Mouse (Mus musculus) frontal cortex, postnatal 10 days (tissue): ENCODE data around the gene Rhbdf2.
"Not testable (repeated sequence)": the region's sequence is repeated elsewhere in the genome, so short reads cannot be mapped to it uniquely, and the experiment has no call there.

ENCODE experiments used
- DNase-seq, 2 experiments: peaks; one replicate each; pipeline ENCODE4 v3.0.0; 2022; ENCODE audit warnings: low spot score in 2 of 2, mixed read lengths in 1 of 2

Rhbdf2 gene

GRCm38 (mm10) chr11:116618666-116619065 lies 8.2 kb downstream of the Rhbdf2 start:
- DNase-seq = no peak

- DNase-seq = no peak
Observed at GRCm38 (mm10) chr11:116617641-116618040, 9.2 kb downstream of the Rhbdf2 start.

GRCm38 (mm10) chr11:116616438-116617118 lies 10.2 kb downstream of the Rhbdf2 start:
- DNase-seq = no peak

- no peak for DNase-seq
Observed at GRCm38 (mm10) chr11:116615735-116616437, 10.9 kb downstream of the Rhbdf2 start.

GRCm38 (mm10) chr11:116613234-116613633 lies 13.6 kb downstream of the Rhbdf2 start:
- no peak for DNase-seq

- DNase-seq = no peak
Observed at GRCm38 (mm10) chr11:116612554-116612953, 14.3 kb downstream of the Rhbdf2 start.

- DNase-seq = no peak
Observed at GRCm38 (mm10) chr11:116611883-116612282, 14.9 kb downstream of the Rhbdf2 start.

GRCm38 (mm10) chr11:116611168-116611567 lies 15.7 kb downstream of the Rhbdf2 start:
- not testable (repeated sequence) for DNase-seq

- no peak for DNase-seq
Observed at GRCm38 (mm10) chr11:116609965-116610630, 16.7 kb downstream of the Rhbdf2 start.

GRCm38 (mm10) chr11:116607717-116608116 lies 19.1 kb downstream of the Rhbdf2 start:
- DNase-seq = no peak

GRCm38 (mm10) chr11:116604097-116604496 lies 22.7 kb downstream of the Rhbdf2 start:
- DNase-seq = no peak

- no peak for DNase-seq
Observed at GRCm38 (mm10) chr11:116603339-116603738, 23.5 kb downstream of the Rhbdf2 start.

- DNase-seq = no peak
Observed at GRCm38 (mm10) chr11:116602043-116602442, 24.8 kb downstream of the Rhbdf2 start.

- DNase-seq = no peak
Observed at GRCm38 (mm10) chr11:116601166-116601565, 25.7 kb downstream of the Rhbdf2 start.

GRCm38 (mm10) chr11:116599230-116599629 lies 27.6 kb downstream of the Rhbdf2 start:
- no peak for DNase-seq

- no peak for DNase-seq
Observed at GRCm38 (mm10) chr11:116598193-116598592, 28.6 kb downstream of the Rhbdf2 start.

- DNase-seq = no peak
Observed at GRCm38 (mm10) chr11:116596766-116597165, 30.1 kb downstream of the Rhbdf2 start.

GRCm38 (mm10) chr11:116593345-116593744 lies 33.5 kb downstream of the Rhbdf2 start:
- DNase-seq = no peak

- DNase-seq = peak; percentile 86 to 90
Observed at GRCm38 (mm10) chr11:116592428-116592827, 34.4 kb downstream of the Rhbdf2 start.

- no peak for DNase-seq
Observed at GRCm38 (mm10) chr11:116591621-116592020, 35.2 kb downstream of the Rhbdf2 start.

GRCm38 (mm10) chr11:116589574-116589973 lies 37.2 kb downstream of the Rhbdf2 start:
- DNase-seq = no peak

GRCm38 (mm10) chr11:116589020-116589531 lies 37.7 kb downstream of the Rhbdf2 start:
- DNase-seq = no peak
